Mouse (Mus musculus) cerebellum, adult 18-20 months (tissue): ENCODE data around the gene Esyt3.

Experiments used
- DNase-seq, 2 experiments: peaks; one replicate each; pipeline ENCODE4 v3.0.0; 2021

Gene Esyt3

GRCm38 (mm10) chr9:99353390-99353789 is 5.0 kb downstream of the Esyt3 start:
- DNase-seq: no peak

- no peak for DNase-seq
These were observed 5.4 kb downstream of the Esyt3 start for GRCm38 (mm10) chr9:99352964-99353363.

- no peak for DNase-seq
These were observed 13.0 kb downstream of the Esyt3 start for GRCm38 (mm10) chr9:99345351-99345792.

GRCm38 (mm10) chr9:99341600-99341999 is 16.8 kb downstream of the Esyt3 start:
- no peak for DNase-seq

- no peak for DNase-seq
These were observed 18.2 kb downstream of the Esyt3 start for GRCm38 (mm10) chr9:99340126-99340525.

GRCm38 (mm10) chr9:99339182-99339581 is 19.2 kb downstream of the Esyt3 start:
- no peak for DNase-seq

GRCm38 (mm10) chr9:99338293-99338692 is 20.1 kb downstream of the Esyt3 start:
- no peak for DNase-seq

- DNase-seq: no peak
These were observed 21.8 kb downstream of the Esyt3 start for GRCm38 (mm10) chr9:99336538-99336937.

GRCm38 (mm10) chr9:99326881-99327280 is 31.5 kb downstream of the Esyt3 start:
- DNase-seq: no peak

GRCm38 (mm10) chr9:99325961-99326360 is 32.4 kb downstream of the Esyt3 start:
- no peak for DNase-seq

- DNase-seq: no peak
These were observed 33.0 kb downstream of the Esyt3 start for GRCm38 (mm10) chr9:99325208-99325929.

GRCm38 (mm10) chr9:99320006-99320405 is 38.4 kb downstream of the Esyt3 start:
- peak; percentile 7 to 10 for DNase-seq

GRCm38 (mm10) chr9:99319343-99319951 is 38.9 kb downstream of the Esyt3 start:
- no peak for DNase-seq

GRCm38 (mm10) chr9:99306226-99306625 is 52.1 kb downstream of the Esyt3 start:
- DNase-seq: no peak

- no peak for DNase-seq
These were observed 54.1 kb downstream of the Esyt3 start for GRCm38 (mm10) chr9:99304296-99304695.
